Mouse (Mus musculus): ENCODE results near the gene Yif1b. TPM values are rescaled to one million over a fixed set of nuclear protein-coding genes. Genes with fewer than 3 reads are reported as not detected.

The Yif1b gene
- total and polyA plus RNA-seq, 2 experiments from 2014 or later = 121 to 194 TPM

DNA sequence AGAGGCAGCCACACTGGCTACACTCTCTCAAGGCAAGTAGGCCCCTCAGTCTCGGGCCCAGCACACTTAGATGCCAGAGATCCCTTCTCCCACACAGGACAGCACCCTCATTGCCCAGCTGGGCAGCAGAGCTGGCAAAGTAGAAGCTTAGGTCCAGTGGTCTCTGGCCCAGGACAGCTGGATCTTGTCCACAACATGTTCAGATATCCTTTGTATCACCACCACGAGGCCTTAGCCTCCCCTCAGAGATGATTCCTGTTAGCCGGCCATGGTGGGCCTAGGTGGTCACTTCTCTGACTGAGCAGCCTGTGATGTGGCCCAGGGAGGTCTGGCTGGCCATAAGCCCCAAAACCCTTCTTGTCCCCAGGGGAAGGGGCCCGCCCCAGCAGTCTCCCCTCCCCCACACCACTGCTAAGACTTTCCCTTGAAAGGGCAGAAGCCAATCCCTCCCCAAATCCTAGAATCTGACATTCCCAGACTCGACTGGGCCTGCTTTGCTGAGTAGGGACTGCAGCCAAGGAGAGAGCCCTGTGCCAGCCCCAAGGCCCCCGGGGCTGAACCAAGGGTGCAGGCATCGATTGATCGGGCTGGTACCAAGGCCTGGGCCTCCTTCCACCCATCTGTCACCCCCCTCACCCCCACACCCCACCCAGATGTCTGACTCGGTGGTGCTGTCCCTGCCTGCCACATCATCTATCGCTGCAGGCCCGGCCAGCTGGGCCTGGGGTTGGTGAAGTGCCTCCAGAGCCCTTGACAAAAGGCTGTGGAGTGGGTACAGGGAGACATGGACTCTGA is 52.8 kb downstream of the Yif1b start:
- DNase-seq (ENCODE audit: low spot score) (no peak), ATAC-seq (ENCODE audit: insufficient read depth, low read depth) (no peak)
- no peak for TF ChIP-seq CTCF (IDR thresholded peaks at IDR 0.05; ENCODE audit: low read depth)
- TF ChIP-seq EP300 (IDR thresholded peaks at IDR 0.05; ENCODE audit: low read depth) = no peak
- no peaks in the 10 kb centered on the region for H3K27me3 ChIP-seq (ENCODE audit: control insufficient read depth, insufficient read depth, low read length)
- H3K27ac ChIP-seq (ENCODE audit: low read depth) = peak overlapping the region; percentile 62
- H3K4me3 ChIP-seq (ENCODE audit: low read depth, low read length) = no peak overlapping the region
- peak overlapping the region; percentile 68 for H3K4me2 ChIP-seq (ENCODE audit: low read depth, low read length)
- H3K36me3 ChIP-seq (replicated peaks; ENCODE audit: control insufficient read depth, insufficient read depth, low read length) = no peaks in the 10 kb centered on the region
- no peak overlapping the region for H3K9ac ChIP-seq (replicated peaks; ENCODE audit: low read depth, low read length)
- H3K4me1 ChIP-seq (ENCODE audit: control insufficient read depth, insufficient read depth) = peaks cover 15% of the 10 kb centered on the region; the same call in 1 of the 2 replicates
- 71% methylated on average over 11 of the region's 11 CpGs for WGBS
- no peaks in the 10 kb centered on the region for H3K9me3 ChIP-seq (replicated peaks; ENCODE audit: control insufficient read depth, low read length)

- Histone ChIP-seq H3K4me2 (ENCODE audit: low read depth, low read length) (peak overlapping the region; percentile 68; the same call in 1 of the 2 replicates), H3K36me3 (replicated peaks; ENCODE audit: control insufficient read depth, insufficient read depth, low read length) (no peaks in the 10 kb centered on the region), H3K27me3 (ENCODE audit: control insufficient read depth, insufficient read depth, low read length) (no peaks in the 10 kb centered on the region), H3K9me3 (replicated peaks; ENCODE audit: control insufficient read depth, low read length) (no peaks in the 10 kb centered on the region), H3K4me1 (ENCODE audit: control insufficient read depth, insufficient read depth) (peaks cover 15% of the 10 kb centered on the region; the same call in 1 of the 2 replicates), H3K27ac (ENCODE audit: low read depth) (peak overlapping the region; percentile 64), H3K4me3 (ENCODE audit: low read depth, low read length) (no peak overlapping the region), H3K9ac (replicated peaks; ENCODE audit: low read depth, low read length) (no peak overlapping the region)
- ATAC-seq (ENCODE audit: insufficient read depth, low read depth) = 0 out of 2 replicates have a peak, but pooled peaks have one; percentile 4
- 46% methylated on average over 6 of the region's 7 CpGs for WGBS
- TF ChIP-seq CTCF (IDR thresholded peaks at IDR 0.05; ENCODE audit: low read depth) = no peak
- TF ChIP-seq EP300 (IDR thresholded peaks at IDR 0.05; ENCODE audit: low read depth) = no peak
- DNase-seq (ENCODE audit: low spot score) = no peak
These were observed 53.7 kb downstream of the Yif1b start for GRCm38 (mm10) chr7:29291616-29292457.

- Histone ChIP-seq H3K4me1 (ENCODE audit: control insufficient read depth, insufficient read depth) (peaks cover 15% of the 10 kb centered on the region; the same call in 1 of the 2 replicates), H3K36me3 (replicated peaks; ENCODE audit: control insufficient read depth, insufficient read depth, low read length) (no peaks in the 10 kb centered on the region), H3K9ac (replicated peaks; ENCODE audit: low read depth, low read length) (no peak overlapping the region), H3K27me3 (ENCODE audit: control insufficient read depth, insufficient read depth, low read length) (0 out of 2 replicates have a peak, but pooled peaks cover 1% of the 10 kb centered on the region), H3K27ac (ENCODE audit: low read depth) (peak overlapping the region; percentile 64), H3K4me2 (ENCODE audit: low read depth, low read length) (peak overlapping the region; percentile 22; the same call in 1 of the 2 replicates), H3K4me3 (ENCODE audit: low read depth, low read length) (no peak overlapping the region), H3K9me3 (replicated peaks; ENCODE audit: control insufficient read depth, low read length) (no peaks in the 10 kb centered on the region)
- WGBS = 28% methylated on average over 8 of the region's 8 CpGs
- DNase-seq (ENCODE audit: low spot score) (peak; percentile 41), ATAC-seq (ENCODE audit: insufficient read depth, low read depth) (peak; percentile 4; the same call in 1 of the 2 replicates)
- TF ChIP-seq CTCF (IDR thresholded peaks at IDR 0.05; ENCODE audit: low read depth) (no peak), EP300 (IDR thresholded peaks at IDR 0.05; ENCODE audit: low read depth) (no peak)
These were observed 54.4 kb downstream of the Yif1b start for GRCm38 (mm10) chr7:29292458-29293098.

DNA sequence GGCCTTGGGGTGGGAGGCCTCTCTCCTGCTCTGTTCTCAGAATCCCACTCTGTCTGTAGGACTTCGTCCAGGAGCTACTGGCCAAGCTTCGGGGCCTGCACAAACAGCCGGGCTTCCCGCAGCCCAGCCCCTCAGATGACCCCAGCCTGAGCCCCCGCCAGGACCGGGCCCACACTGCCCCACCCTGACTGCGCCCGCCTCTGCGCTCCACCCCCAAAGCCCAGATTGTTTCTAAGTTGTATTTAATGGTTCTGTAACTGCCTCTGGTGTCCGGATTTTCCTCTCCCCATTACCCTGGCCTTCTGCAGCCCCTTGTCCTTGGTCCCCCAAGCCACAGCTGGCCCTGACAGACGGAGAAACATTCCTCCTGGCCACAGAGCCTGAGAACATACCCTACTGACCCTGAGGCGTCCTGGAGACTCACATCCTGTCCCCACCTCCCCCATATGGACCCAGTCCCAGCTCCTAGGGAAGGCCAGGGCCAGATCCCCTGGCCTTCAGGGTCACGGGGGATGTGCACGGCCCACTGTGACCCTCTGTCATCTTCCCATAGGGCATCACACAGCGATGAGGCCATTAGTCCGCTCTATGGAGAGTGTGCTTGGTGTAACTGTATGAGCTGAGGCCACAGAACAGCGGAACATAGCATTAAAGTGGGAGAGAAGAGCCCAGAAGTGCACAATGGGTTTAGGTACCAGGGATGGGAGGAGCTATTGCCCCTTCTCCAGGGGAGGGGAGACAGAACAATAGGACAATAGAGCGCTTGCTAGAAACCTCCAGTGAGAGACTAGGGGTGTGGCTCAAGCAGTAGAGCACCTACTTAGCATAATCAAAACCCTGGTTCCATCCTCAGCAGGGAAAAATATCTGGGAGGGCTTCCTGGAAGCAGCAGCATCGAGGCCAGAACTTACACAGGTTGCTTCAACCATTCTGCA is 55.3 kb downstream of the Yif1b start:
- H3K4me2 ChIP-seq (ENCODE audit: low read depth, low read length) = no peak overlapping the region
- H3K4me3 ChIP-seq (ENCODE audit: low read depth, low read length) = no peak overlapping the region
- TF ChIP-seq CTCF (IDR thresholded peaks at IDR 0.05; ENCODE audit: low read depth) = no peak
- 0 out of 2 replicates have a peak, but pooled peaks have one; percentile 36 for TF ChIP-seq EP300 (IDR thresholded peaks at IDR 0.05; ENCODE audit: low read depth)
- no peaks in the 10 kb centered on the region for H3K9me3 ChIP-seq (replicated peaks; ENCODE audit: control insufficient read depth, low read length)
- ATAC-seq (ENCODE audit: insufficient read depth, low read depth) (peak; percentile 39), DNase-seq (ENCODE audit: low spot score) (peak; percentile 28)
- peak overlapping the region; percentile 64 for H3K27ac ChIP-seq (ENCODE audit: low read depth)
- peaks cover 15% of the 10 kb centered on the region; the same call in 1 of the 2 replicates for H3K4me1 ChIP-seq (ENCODE audit: control insufficient read depth, insufficient read depth)
- no peaks in the 10 kb centered on the region for H3K36me3 ChIP-seq (replicated peaks; ENCODE audit: control insufficient read depth, insufficient read depth, low read length)
- H3K27me3 ChIP-seq (ENCODE audit: control insufficient read depth, insufficient read depth, low read length) = peaks cover 9% of the 10 kb centered on the region; the same call in 1 of the 2 replicates
- 52% methylated on average over 19 of the region's 19 CpGs for WGBS
- H3K9ac ChIP-seq (replicated peaks; ENCODE audit: low read depth, low read length) = no peak overlapping the region

Measured in heart, postnatal 0 days (tissue).